Mouse (Mus musculus): Measurements from ENCODE around the gene Dnajc1. TPM values are rescaled to one million over a fixed set of nuclear protein-coding genes. Genes with fewer than 3 reads are reported as not detected.

Gene Dnajc1
- total RNA-seq (2021) = 10 to 100 TPM; 20.6 to 21.6 TPM
- long read RNA-seq, experiment 1, full-length matches to known transcripts = 11 of 16 reads
- long read RNA-seq, experiment 1, partial matches to known transcripts = 0 of 16 reads
- long read RNA-seq, experiment 1, other reads (novel, unspliced or antisense) = 5 of 16 reads
- long read RNA-seq, experiment 2, full-length matches to known transcripts = 16 of 27 reads
- long read RNA-seq, experiment 2, partial matches to known transcripts = 4 of 27 reads
- long read RNA-seq, experiment 2, other reads (novel, unspliced or antisense) = 7 of 27 reads

DNA sequence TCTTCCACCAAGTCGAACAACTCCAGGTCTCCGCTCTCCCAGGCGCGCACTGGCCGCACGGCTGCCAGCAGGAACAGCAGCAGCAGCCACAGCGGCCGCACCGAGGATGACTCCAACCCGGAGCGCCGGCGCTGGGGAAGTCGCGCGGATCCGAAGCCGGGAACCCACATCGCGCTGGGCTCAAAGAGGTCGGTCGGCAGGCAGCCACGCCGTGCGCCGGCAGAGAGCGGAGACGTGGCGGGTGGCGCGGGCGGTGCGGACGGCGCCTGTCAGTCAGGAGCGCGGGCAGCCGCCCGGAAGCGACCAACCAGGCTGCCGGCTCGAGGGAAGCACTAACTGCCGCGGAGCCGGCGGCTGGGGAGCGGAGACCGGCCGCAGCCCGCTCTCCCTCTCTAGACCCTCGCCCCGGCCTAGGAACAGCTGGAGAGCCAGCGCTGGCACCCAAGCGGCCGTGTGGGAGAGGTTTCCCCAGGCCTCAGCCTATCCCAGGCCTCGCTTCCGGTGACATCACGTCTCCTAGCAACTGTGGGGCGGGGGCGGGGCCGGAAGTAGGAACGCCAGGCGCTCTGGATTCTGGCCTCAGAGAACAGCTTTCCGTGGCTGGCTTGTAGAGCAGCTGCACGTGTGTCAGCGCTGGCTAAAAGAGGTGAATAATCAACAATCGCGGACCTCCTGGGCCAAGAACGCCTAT is at the start of gene Dnajc1:
Gene Dnajc1, minus strand, starts transcription at position 500 of the 691 bp plus-strand sequence.
- DNase-seq (ENCODE audit: low spot score in 2 of 2) = peak; percentile 77 to 88

- DNase-seq (ENCODE audit: low spot score in 2 of 2) = no peak
Observed at GRCm38 (mm10) chr2:18441871-18442270, 49.2 kb upstream of the Dnajc1 start.

DNA sequence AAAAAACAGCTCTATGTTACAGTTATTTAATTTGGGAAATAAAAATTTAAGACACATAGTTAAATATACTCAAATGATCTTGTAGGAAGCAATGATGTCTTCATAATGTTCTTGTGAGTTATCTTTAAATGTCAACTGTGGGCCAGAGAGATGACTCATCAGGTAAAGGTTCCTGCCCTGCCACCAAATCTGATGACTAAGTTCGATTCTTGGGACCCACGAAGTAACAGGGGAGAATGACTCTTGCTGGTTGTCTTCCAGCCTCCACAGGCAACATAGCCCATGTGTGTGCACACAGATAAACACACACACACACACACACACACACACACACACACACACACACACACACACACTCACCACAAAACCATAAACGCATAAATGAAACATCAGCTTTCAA is 22.6 kb upstream of the Dnajc1 start:
- no peak for DNase-seq (ENCODE audit: low spot score in 2 of 2)

DNA sequence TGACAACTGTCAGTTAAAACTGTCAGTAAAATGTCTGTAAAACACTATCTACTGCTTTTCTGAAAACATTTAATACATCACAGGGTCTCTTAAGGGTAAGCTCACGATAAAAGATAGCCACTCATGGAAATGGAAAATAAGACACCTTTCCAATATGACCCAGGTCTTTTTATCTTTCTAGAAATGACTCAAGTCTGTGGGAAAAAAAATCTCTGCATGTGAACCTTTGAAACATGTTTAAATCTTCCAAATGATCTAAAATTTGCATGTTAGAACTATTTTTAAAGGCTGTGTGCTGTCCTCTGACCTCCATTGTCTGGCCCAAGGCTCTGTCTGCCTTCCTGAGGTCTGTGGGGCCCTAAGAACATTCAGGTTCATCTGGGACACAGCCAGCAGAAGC is 11.0 kb upstream of the Dnajc1 start:
- DNase-seq (ENCODE audit: low spot score in 2 of 2) = no peak

DNA sequence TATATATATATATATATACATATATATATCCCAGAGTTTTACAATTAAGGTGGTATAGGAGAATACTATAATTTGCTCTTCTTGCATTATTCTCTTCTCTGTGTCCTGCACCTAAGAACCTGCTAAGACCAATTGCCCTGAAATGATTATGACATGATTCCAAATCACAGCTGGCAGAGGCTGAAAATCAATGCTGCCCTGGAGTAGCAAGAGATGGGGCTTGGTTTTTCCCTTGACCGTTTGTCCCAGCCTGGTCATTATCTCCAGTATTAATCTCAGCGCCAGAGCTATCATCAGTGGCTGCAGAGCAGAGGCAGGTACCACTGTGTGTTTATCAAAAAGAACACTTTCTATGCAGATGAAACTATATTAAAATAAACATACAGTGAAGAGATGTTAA is 9.1 kb upstream of the Dnajc1 start:
- DNase-seq (ENCODE audit: low spot score in 2 of 2) = no peak

DNA sequence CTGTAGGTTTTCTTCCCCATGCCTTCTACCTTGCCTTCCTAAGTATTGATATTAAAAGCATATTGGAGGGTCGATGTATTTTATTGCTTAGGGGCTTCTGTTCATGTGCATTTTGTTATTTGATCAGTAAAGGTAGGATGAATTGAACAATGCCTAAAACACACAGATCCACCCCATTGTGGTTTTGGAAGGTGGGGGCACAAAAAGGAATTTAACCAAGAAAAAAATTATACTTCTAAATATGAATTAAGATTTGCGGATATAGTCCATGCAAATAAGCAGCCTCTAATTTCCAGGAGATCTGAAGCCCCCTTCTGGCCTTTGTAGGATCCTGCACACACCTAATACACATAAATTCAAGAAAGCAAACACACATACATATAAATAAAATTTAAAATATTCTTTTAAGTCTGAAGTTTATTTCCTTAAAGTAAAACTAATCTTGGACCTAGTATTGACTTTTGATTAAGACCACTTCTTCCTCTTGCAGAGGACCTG is 441 bp upstream of the Dnajc1 start:
- DNase-seq (ENCODE audit: low spot score in 2 of 2) = no peak

DNA sequence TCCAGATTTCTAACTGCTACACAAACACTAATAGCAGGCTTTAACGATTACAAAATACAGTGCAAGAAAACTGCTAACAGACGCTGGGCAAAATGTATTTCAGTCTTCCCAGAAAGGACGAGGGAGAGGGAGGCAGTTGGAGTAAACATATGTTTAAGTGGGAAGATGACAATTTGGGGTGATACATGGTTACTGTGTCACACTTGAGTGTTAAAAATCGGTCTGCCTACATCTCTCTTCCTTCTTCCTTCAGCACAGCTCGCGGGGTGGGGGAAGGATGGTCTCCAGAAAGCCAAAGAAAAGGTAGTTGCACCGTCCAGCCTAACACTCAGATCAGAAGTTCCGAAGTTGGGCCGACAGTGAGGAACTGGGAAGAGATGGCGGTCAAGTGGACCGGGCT is 769 bp downstream of the Dnajc1 start:
- DNase-seq (ENCODE audit: low spot score in 2 of 2) = no peak

DNA sequence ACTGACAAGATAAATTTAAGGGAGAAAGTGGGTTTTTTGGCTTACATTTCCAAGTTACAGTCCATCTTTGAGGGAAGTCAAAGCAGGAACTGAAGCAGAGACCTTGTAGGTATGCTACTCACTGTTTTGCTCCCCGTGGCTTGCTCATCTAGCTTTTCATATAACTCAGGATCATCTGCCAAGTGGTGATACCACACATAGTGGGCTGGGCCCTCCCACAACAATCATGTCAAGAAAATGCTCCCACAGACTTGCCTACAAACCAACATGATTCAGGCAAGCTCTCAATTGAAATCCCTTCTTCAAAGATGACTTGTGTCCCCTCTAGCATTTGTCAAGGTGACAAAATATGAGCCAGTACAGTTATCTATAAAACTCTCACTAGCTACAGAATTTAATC is 3.0 kb downstream of the Dnajc1 start:
- DNase-seq (ENCODE audit: low spot score in 2 of 2) = no peak

DNA sequence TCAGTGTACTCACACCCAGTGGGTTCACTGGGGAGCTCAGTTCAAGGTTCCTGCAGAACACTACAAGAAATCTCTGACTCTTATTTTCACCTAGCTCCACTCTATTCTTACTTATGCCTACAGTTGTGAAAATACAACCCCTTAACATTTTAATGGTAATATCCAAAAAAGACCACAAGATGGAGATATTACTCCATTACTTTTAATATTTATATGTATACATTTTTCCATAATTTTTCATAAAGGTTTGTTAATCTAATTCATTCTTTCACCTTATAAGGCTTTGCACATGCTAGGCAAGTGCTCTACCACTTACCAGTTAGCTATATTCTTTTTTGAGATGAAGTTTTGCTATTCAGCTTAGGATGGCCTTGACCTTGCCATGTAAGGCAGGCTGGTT is 11.0 kb downstream of the Dnajc1 start:
- no peak for DNase-seq (ENCODE audit: low spot score in 2 of 2)

- DNase-seq (ENCODE audit: low spot score in 2 of 2) = no peak
Observed at GRCm38 (mm10) chr2:18372400-18373182, 20.0 kb downstream of the Dnajc1 start.

DNA sequence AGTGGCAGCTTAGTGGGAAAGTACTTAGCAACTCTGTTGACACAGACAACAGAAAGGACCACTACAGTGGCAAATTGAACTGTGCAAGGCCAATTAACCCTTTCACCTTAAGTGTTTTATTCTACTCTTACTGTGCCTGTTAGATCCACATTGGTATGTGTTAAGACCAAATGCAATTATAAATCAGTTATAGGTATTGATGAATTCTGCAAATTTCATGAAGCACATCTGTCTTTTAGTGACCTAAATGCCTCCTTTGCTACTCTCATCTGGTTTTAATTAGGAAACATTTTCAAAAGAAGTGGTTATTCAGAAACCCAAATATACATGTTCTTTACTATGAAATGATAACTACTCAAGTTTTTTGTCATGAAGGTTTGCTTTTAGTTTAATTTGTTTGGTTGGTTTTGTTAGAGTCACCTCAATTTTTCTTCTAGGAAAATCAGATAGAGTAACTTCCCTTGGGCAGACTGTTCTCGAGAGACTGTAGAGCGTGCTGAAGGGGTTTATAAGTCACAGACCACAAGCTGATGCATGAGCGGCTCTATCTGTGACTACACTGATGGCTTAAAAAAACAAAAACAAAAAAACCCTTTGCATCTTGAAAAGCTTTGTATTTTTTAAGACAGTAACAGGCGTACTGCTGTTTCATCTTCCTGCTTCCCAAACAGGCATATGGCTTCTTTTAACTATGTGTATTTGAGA is 21.7 kb downstream of the Dnajc1 start:
- no peak for DNase-seq (ENCODE audit: low spot score in 2 of 2)

DNA sequence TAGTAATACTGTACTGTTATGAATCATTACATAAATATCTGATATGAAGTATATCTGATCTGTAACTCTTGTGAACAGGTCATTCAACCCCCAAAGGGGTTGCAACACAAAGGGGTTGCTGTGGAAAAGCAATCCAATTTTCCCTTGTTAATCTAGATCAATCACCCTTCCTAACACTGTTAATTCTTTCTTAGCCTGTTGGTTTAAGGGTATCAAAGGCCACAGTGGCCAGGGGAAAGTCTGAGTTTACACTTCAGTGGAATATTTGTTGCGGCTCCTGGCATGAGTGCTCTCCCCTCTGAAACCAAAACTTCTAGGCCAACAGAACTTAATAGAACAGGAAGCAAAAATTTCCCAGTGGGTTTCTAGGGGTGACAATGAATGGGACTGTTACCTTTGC is 28.2 kb downstream of the Dnajc1 start:
- no peak for DNase-seq (ENCODE audit: low spot score in 2 of 2)

GRCm38 (mm10) chr2:18355293-18355692 is 37.3 kb downstream of the Dnajc1 start:
- DNase-seq (ENCODE audit: low spot score in 2 of 2) = no peak

DNA sequence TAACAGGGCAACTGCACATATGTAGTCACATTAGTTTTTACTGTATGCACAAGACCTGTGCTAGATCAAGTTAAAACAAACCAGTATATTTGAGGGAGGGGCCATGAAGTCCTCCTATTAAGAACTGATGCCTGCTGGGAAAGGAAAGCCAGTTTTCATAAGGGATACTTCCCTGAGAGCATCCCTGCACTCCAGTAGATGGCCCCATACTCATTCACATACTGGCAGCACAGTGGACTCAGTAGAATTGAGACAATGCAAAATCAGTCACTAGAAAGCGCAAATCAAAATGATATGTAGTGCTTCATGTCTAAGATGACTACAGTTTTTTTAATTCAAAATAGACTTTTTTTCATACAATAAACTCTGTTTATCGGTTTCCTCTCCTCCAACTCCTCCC is 40.0 kb downstream of the Dnajc1 start:
- DNase-seq (ENCODE audit: low spot score in 2 of 2) = no peak

DNA sequence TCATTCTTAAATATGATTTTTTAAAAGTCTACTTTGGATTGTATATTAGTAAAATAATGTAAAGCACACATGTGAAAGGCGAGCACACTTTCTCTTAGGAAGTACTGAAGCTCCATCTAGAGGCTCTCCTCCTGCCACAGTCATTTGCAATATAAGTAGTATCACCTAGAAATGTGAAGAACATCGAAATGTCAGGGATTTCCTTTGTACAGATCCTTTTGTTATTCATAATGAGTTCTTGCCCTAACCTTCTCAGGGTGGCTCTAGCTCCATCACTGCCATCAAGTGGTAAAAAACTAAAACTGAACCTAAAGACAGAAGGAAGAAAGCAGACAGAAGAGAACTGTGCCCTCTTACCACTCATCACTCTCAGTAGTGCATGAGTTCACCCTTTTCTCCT is 49.2 kb downstream of the Dnajc1 start:
- DNase-seq (ENCODE audit: low spot score in 2 of 2) = no peak

DNA sequence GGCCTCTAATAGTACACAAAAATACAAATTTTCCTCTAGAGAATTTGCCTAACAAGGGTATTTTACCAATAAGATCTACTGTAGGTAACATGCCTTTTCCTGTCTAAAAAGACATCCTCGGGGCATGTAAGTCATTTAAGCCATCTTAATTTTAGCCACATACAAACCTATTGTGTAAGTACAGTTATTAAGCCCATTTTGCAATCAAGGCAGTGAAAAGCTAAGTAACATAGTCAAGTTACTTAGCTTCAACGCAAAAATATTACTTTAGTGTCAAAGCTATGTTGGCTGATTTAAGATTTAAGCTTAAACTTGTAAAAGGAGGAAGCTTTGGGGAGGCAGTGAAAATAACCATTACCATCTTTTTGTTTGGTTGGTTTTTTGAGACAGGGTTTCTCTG is 74.0 kb downstream of the Dnajc1 start:
- DNase-seq (ENCODE audit: low spot score in 2 of 2) = no peak

GRCm38 (mm10) chr2:18317503-18318281 is 74.9 kb downstream of the Dnajc1 start:
- no peak for DNase-seq (ENCODE audit: low spot score in 2 of 2)

DNA sequence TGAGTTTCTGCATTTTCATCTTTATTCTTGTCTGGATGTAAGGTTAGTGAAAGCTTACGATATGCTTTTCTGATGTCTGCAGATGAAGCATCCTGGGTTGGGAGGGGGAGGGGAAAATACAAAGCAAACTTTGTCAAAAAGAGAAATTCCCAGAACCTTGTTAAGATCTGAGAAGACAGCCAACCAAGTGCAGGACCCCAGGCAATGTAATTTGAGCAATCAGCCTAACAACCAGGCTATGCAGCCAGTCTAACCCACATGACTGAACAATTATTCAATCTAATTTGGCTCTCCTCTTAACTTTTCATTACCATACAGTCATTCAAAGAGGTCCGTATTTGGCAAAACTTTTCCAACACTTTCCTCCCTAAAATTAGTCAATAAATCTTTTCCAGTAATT is 75.7 kb downstream of the Dnajc1 start:
- DNase-seq (ENCODE audit: low spot score in 2 of 2) = no peak

DNA sequence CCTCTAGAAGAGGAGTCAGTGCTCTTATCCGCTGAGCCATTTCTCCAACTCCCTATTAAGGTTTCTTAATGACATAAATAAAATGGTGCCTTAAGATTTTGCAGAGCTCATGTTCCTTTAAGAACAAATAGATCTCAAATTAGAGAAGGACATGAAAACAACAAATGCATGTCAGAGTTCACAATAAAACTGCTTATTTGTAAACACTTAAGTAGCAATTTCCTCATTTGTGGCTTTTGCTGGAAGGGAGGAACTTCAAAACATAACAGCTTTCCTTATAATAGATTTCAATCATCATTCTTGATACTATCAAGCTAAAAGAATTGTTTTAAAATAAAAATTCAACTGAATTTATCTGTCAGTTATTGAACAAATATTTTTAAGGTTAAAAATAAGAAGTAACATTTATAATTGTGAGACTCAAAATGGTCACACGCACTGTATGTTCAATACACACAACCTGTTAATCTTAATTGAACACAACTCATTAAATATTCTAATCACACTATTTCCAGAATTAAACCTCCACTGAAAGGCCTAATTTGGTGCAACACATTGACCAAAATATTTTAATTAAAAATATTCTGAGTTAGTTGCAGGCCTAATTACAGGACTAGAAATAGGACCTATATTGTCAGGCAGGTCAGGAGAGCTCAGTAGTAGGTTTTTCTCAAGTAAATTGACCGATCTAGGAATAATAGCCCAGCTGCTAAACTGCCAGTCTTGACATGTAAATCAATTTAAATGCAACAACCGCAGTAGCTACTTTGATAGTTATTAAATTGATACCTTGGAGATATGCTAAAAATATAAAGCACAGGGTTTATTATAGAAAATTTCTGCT is 82.1 kb downstream of the Dnajc1 start:
- no peak for DNase-seq (ENCODE audit: low spot score in 2 of 2)
